Comparison of ENCODE assay signal across 18 mouse cellular contexts in the genomic region with DNA sequence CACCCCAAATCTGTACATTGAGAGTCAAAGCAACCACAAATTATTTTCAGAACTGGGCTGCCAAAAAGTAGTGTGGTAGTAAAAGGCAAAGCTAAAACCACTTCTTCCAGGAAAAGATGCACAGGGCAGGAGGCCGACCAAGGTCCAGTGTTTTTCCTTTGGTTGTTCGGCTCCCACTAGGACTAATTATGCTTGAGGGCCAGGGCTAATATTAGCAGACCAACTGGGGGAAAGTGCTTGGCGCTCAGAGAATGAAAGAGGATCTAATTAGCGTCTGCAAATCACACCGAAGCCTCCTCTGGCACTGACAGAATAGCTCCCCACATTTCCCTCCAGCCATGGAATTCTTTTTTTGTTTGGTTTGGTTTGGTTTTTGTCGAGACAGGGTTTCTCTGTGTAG.
"Had no signal": no experiment of that assay in that cellular context is flagged by ENCODE, and none has a peak within 500 bp of the region (broad histone marks: within the 10 kb centered on the region; RNA-seq: fewer than 3 reads in every experiment).

No protein-coding gene starts in this region.

- DNase-seq: left cerebral cortex, postnatal 4 days; liver, postnatal 0 days; lung, embryonic 14.5 days; right cerebral cortex, adult 18-20 months; right cerebral cortex, postnatal 14 days; right cerebral cortex, postnatal 4 days; thymus, postnatal 36 days had no signal

- H3K27ac ChIP-seq: limb, embryonic 12.5 days; limb, embryonic 15.5 days; liver, embryonic 14.5 days; macrophage; midbrain, embryonic 10.5 days; midbrain, embryonic 13.5 days; neural tube, embryonic 13.5 days; stomach, postnatal 0 days had no signal

- H3K36me3 ChIP-seq: limb, embryonic 12.5 days; limb, embryonic 15.5 days; midbrain, embryonic 10.5 days; midbrain, embryonic 13.5 days; neural tube, embryonic 13.5 days had no signal

- H3K9me3 ChIP-seq: limb, embryonic 12.5 days; limb, embryonic 15.5 days; midbrain, embryonic 10.5 days; midbrain, embryonic 13.5 days; neural tube, embryonic 13.5 days had no signal

- H3K9ac ChIP-seq: limb, embryonic 12.5 days; limb, embryonic 15.5 days; liver, embryonic 14.5 days; liver, postnatal 0 days; lung, embryonic 14.5 days; midbrain, embryonic 13.5 days; neural tube, embryonic 13.5 days had no signal

- H3K27me3 ChIP-seq: limb, embryonic 15.5 days had no signal

- H3K4me3 ChIP-seq: limb, embryonic 12.5 days; limb, embryonic 15.5 days; midbrain, embryonic 10.5 days; midbrain, embryonic 13.5 days; myocyte; neural tube, embryonic 13.5 days had no signal

- ATAC-seq: liver, postnatal 0 days; lung, postnatal 0 days; midbrain, embryonic 13.5 days; midbrain, embryonic 16.5 days had no signal
